Mouse (Mus musculus): ENCODE results near the gene Eml3.

GRCm38 (mm10) chr19:8984255-8984868 lies 55.0 kb downstream of the Eml3 start:
- no peak for TF ChIP-seq POLR2A (IDR thresholded peaks at IDR 0.05; ENCODE audit: extremely low read depth, insufficient read depth, low read length)
- TF ChIP-seq CTCF (IDR thresholded peaks at IDR 0.05; ENCODE audit: low read depth, low read length), result no peak

Measured in liver, adult 2 months (tissue).